Mouse (Mus musculus): ENCODE results near the gene Wfdc15b. TPM values are rescaled to one million over a fixed set of nuclear protein-coding genes. Genes with fewer than 3 reads are reported as not detected.

Gene Wfdc15b
- polyA plus RNA-seq, 1 experiment from 2014 or later, result not detected

GRCm38 (mm10) chr2:164184145-164184719, 37.2 kb downstream of the Wfdc15b start:
- Histone ChIP-seq H3K9me3 (replicated peaks; ENCODE audit: control insufficient read depth, low read length) (no peaks in the 10 kb centered on the region), H3K4me3 (ENCODE audit: low read depth, low read length) (no peak overlapping the region), H3K27ac (ENCODE audit: low read depth, low read length) (no peak overlapping the region), H3K27me3 (replicated peaks; ENCODE audit: control insufficient read depth, insufficient read depth, low read length) (no peaks in the 10 kb centered on the region), H3K9ac (ENCODE audit: low read length) (no peak overlapping the region), H3K4me1 (ENCODE audit: control insufficient read depth, insufficient read depth, low read length) (no peaks in the 10 kb centered on the region), H3K36me3 (ENCODE audit: control insufficient read depth, insufficient read depth, low read length) (no peaks in the 10 kb centered on the region), H3K4me2 (ENCODE audit: low read length) (no peak overlapping the region)
- ATAC-seq (no peak), DNase-seq (ENCODE audit: low spot score) (peak; percentile 17)
- WGBS, result 29% methylated on average over 9 of the region's 9 CpGs

- no peaks in the 10 kb centered on the region for H3K27me3 ChIP-seq (replicated peaks; ENCODE audit: control insufficient read depth, insufficient read depth, low read length)
- no peak for DNase-seq (ENCODE audit: low spot score)
- ATAC-seq, result no peak
- H3K27ac ChIP-seq (ENCODE audit: low read depth, low read length), result no peak overlapping the region
- no peaks in the 10 kb centered on the region for H3K4me1 ChIP-seq (ENCODE audit: control insufficient read depth, insufficient read depth, low read length)
- H3K9me3 ChIP-seq (replicated peaks; ENCODE audit: control insufficient read depth, low read length), result no peaks in the 10 kb centered on the region
- no peaks in the 10 kb centered on the region for H3K36me3 ChIP-seq (ENCODE audit: control insufficient read depth, insufficient read depth, low read length)
- no peak overlapping the region for H3K4me2 ChIP-seq (ENCODE audit: low read length)
- no peak overlapping the region for H3K4me3 ChIP-seq (ENCODE audit: low read depth, low read length)
- 67% methylated on average over 9 of the region's 9 CpGs for WGBS
- H3K9ac ChIP-seq (ENCODE audit: low read length), result no peak overlapping the region
These were observed 38.1 kb downstream of the Wfdc15b start for GRCm38 (mm10) chr2:164183340-164183739.

GRCm38 (mm10) chr2:164182692-164183255, 38.7 kb downstream of the Wfdc15b start, which contains the start of gene Wfdc5:
Wfdc5 (minus strand) TSS chr2:164182742.
- Histone ChIP-seq H3K4me2 (ENCODE audit: low read length) (no peak within 1 kb of the TSS), H3K4me3 (ENCODE audit: low read depth, low read length) (no peak within 1 kb of the TSS), H3K27ac (ENCODE audit: low read depth, low read length) (no peak within 1 kb of the TSS), H3K4me1 (ENCODE audit: control insufficient read depth, insufficient read depth, low read length) (no peaks in the 10 kb centered on the region), H3K9me3 (replicated peaks; ENCODE audit: control insufficient read depth, low read length) (no peaks in the 10 kb centered on the region), H3K36me3 (ENCODE audit: control insufficient read depth, insufficient read depth, low read length) (no peaks in the 10 kb centered on the region), H3K9ac (ENCODE audit: low read length) (no peak within 1 kb of the TSS), H3K27me3 (replicated peaks; ENCODE audit: control insufficient read depth, insufficient read depth, low read length) (no peaks in the 10 kb centered on the region)
- ATAC-seq (no peak), DNase-seq (ENCODE audit: low spot score) (no peak)
- WGBS, result 89% methylated on average over 7 of the region's 7 CpGs

DNA sequence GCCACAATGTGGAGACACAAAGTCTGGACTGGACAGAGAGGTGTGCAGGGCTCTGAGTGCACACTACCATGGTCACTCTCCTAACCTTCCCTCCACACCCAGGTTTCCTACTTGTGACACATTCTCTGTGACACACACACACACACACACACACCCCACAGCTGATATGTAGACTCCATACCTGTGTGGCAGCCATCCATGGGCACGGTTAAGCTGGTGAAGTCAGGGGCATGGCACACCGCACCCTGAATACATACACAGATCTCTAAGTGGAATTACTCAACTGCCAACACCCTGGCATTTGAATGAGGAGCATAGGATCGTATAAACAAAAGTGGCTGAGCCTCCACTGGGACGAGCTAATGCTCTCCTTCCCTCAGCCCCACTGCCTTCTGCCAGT, 40.7 kb downstream of the Wfdc15b start:
- Histone ChIP-seq H3K9ac (ENCODE audit: low read length) (no peak overlapping the region), H3K4me3 (ENCODE audit: low read depth, low read length) (no peak overlapping the region), H3K4me2 (ENCODE audit: low read length) (no peak overlapping the region), H3K27ac (ENCODE audit: low read depth, low read length) (no peak overlapping the region), H3K27me3 (replicated peaks; ENCODE audit: control insufficient read depth, insufficient read depth, low read length) (no peaks in the 10 kb centered on the region), H3K9me3 (replicated peaks; ENCODE audit: control insufficient read depth, low read length) (no peaks in the 10 kb centered on the region), H3K36me3 (ENCODE audit: control insufficient read depth, insufficient read depth, low read length) (no peaks in the 10 kb centered on the region), H3K4me1 (ENCODE audit: control insufficient read depth, insufficient read depth, low read length) (no peaks in the 10 kb centered on the region)
- ATAC-seq (no peak), DNase-seq (ENCODE audit: low spot score) (no peak)
- WGBS, result 84% methylated on average over 4 of the region's 4 CpGs

DNA sequence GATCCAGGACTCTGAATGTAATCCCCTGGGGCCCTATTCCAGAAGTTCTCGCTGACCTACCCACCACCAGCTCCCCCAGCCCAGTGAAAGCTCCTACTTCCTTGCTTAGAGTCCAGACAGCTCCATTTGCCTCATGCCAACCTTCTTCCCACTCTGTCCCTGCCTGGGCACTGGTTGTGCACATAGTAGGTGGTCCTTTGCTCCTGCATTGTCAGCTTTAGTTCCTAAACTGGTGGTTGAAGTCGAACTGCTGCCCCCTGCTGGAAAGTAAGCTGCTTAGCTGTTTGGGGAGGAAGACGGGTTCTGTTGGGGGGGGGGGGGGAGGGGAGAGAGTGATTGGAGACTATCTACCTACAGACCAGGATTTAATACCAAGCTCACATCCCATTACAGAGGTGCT, 41.3 kb downstream of the Wfdc15b start:
- Histone ChIP-seq H3K9me3 (replicated peaks; ENCODE audit: control insufficient read depth, low read length) (no peaks in the 10 kb centered on the region), H3K4me1 (ENCODE audit: control insufficient read depth, insufficient read depth, low read length) (no peaks in the 10 kb centered on the region), H3K4me2 (ENCODE audit: low read length) (no peak overlapping the region), H3K27me3 (replicated peaks; ENCODE audit: control insufficient read depth, insufficient read depth, low read length) (no peaks in the 10 kb centered on the region), H3K4me3 (ENCODE audit: low read depth, low read length) (no peak overlapping the region), H3K36me3 (ENCODE audit: control insufficient read depth, insufficient read depth, low read length) (no peaks in the 10 kb centered on the region), H3K27ac (ENCODE audit: low read depth, low read length) (no peak overlapping the region), H3K9ac (ENCODE audit: low read length) (no peak overlapping the region)
- no peak for ATAC-seq
- DNase-seq (ENCODE audit: low spot score), result peak; percentile 20
- WGBS, result 38% methylated on average over 3 of the region's 3 CpGs

- ATAC-seq (no peak), DNase-seq (ENCODE audit: low spot score) (no peak)
- Histone ChIP-seq H3K9ac (ENCODE audit: low read length) (no peak overlapping the region), H3K4me3 (ENCODE audit: low read depth, low read length) (no peak overlapping the region), H3K4me1 (ENCODE audit: control insufficient read depth, insufficient read depth, low read length) (no peaks in the 10 kb centered on the region), H3K27me3 (replicated peaks; ENCODE audit: control insufficient read depth, insufficient read depth, low read length) (0 out of 2 replicates have a peak, but pooled peaks cover 4% of the 10 kb centered on the region), H3K36me3 (ENCODE audit: control insufficient read depth, insufficient read depth, low read length) (no peaks in the 10 kb centered on the region), H3K9me3 (replicated peaks; ENCODE audit: control insufficient read depth, low read length) (no peaks in the 10 kb centered on the region), H3K27ac (ENCODE audit: low read depth, low read length) (no peak overlapping the region), H3K4me2 (ENCODE audit: low read length) (no peak overlapping the region)
- 88% methylated on average over 5 of the region's 5 CpGs for WGBS
These were observed 43.6 kb downstream of the Wfdc15b start for GRCm38 (mm10) chr2:164177831-164178230.

- WGBS, result 58% methylated on average over 3 of the region's 3 CpGs
These were observed 45.6 kb downstream of the Wfdc15b start for GRCm38 (mm10) chr2:164175850-164176249.

GRCm38 (mm10) chr2:164174649-164175395, 46.6 kb downstream of the Wfdc15b start:
- Histone ChIP-seq H3K4me1 (ENCODE audit: control insufficient read depth, insufficient read depth, low read length) (0 out of 2 replicates have a peak, but pooled peaks cover 3% of the 10 kb centered on the region), H3K36me3 (ENCODE audit: control insufficient read depth, insufficient read depth, low read length) (no peaks in the 10 kb centered on the region), H3K9ac (ENCODE audit: low read length) (no peak overlapping the region), H3K9me3 (replicated peaks; ENCODE audit: control insufficient read depth, low read length) (no peaks in the 10 kb centered on the region), H3K27me3 (replicated peaks; ENCODE audit: control insufficient read depth, insufficient read depth, low read length) (peaks cover 26% of the 10 kb centered on the region), H3K27ac (ENCODE audit: low read depth, low read length) (no peak overlapping the region), H3K4me3 (ENCODE audit: low read depth, low read length) (no peak overlapping the region), H3K4me2 (ENCODE audit: low read length) (no peak overlapping the region)
- no peak for DNase-seq (ENCODE audit: low spot score)
- ATAC-seq, result no peak
- 72% methylated on average over 8 of the region's 8 CpGs for WGBS

More at GRCm38 (mm10) chr2:164175850-164176249, 45.6 kb downstream of the Wfdc15b start:
- peaks cover 16% of the 10 kb centered on the region for H3K27me3 ChIP-seq (replicated peaks; ENCODE audit: control insufficient read depth, insufficient read depth, low read length)
- ATAC-seq (no peak), DNase-seq (ENCODE audit: low spot score) (no peak)
- no peak overlapping the region for H3K4me2 ChIP-seq (ENCODE audit: low read length)
- H3K27ac ChIP-seq (ENCODE audit: low read depth, low read length), result no peak overlapping the region
- H3K9ac ChIP-seq (ENCODE audit: low read length), result no peak overlapping the region
- H3K4me1 ChIP-seq (ENCODE audit: control insufficient read depth, insufficient read depth, low read length), result 0 out of 2 replicates have a peak, but pooled peaks cover 2% of the 10 kb centered on the region
- H3K9me3 ChIP-seq (replicated peaks; ENCODE audit: control insufficient read depth, low read length), result no peaks in the 10 kb centered on the region
- no peak overlapping the region for H3K4me3 ChIP-seq (ENCODE audit: low read depth, low read length)
- H3K36me3 ChIP-seq (ENCODE audit: control insufficient read depth, insufficient read depth, low read length), result no peaks in the 10 kb centered on the region

DNA sequence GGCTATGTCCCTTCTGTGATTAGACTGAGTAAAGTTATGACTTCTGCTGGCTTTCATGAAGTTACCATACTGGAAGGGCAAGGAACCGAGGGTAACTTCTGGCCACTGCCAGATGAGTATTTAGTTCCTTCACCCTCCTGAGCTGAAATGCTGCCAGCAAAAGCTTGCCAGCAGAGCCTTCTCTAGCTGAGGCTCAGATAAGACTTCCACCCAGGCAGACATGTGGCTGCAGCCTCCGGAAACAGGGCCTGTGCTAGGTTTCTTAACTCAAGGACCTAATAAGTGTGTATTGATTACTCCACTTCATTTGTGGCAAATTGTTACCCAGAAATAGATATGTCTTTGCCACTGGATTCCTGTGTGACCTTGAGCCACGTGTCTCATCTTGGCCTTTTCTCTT, 48.1 kb downstream of the Wfdc15b start:
- Histone ChIP-seq H3K27me3 (replicated peaks; ENCODE audit: control insufficient read depth, insufficient read depth, low read length) (peaks cover 40% of the 10 kb centered on the region), H3K4me3 (ENCODE audit: low read depth, low read length) (no peak overlapping the region), H3K9me3 (replicated peaks; ENCODE audit: control insufficient read depth, low read length) (no peaks in the 10 kb centered on the region), H3K9ac (ENCODE audit: low read length) (no peak overlapping the region), H3K36me3 (ENCODE audit: control insufficient read depth, insufficient read depth, low read length) (no peaks in the 10 kb centered on the region), H3K27ac (ENCODE audit: low read depth, low read length) (no peak overlapping the region), H3K4me2 (ENCODE audit: low read length) (no peak overlapping the region), H3K4me1 (ENCODE audit: control insufficient read depth, insufficient read depth, low read length) (0 out of 2 replicates have a peak, but pooled peaks cover 3% of the 10 kb centered on the region)
- DNase-seq (ENCODE audit: low spot score), result no peak
- WGBS, result 71% methylated on average over 3 of the region's 3 CpGs
- ATAC-seq, result no peak

All from forebrain, embryonic 14.5 days (tissue).